Mouse (Mus musculus) spleen, postnatal 4 days (tissue): ENCODE data around the gene Pnmal2.
A peak's percentile ranks its signal among the peaks of the same experiment; 100 is the strongest.

ENCODE experiments used
- DNase-seq, 2 experiments: peaks; one replicate each; pipeline ENCODE4 v3.0.0; 2022; ENCODE audit warnings: low spot score in 2 of 2

Gene Pnmal2

DNA sequence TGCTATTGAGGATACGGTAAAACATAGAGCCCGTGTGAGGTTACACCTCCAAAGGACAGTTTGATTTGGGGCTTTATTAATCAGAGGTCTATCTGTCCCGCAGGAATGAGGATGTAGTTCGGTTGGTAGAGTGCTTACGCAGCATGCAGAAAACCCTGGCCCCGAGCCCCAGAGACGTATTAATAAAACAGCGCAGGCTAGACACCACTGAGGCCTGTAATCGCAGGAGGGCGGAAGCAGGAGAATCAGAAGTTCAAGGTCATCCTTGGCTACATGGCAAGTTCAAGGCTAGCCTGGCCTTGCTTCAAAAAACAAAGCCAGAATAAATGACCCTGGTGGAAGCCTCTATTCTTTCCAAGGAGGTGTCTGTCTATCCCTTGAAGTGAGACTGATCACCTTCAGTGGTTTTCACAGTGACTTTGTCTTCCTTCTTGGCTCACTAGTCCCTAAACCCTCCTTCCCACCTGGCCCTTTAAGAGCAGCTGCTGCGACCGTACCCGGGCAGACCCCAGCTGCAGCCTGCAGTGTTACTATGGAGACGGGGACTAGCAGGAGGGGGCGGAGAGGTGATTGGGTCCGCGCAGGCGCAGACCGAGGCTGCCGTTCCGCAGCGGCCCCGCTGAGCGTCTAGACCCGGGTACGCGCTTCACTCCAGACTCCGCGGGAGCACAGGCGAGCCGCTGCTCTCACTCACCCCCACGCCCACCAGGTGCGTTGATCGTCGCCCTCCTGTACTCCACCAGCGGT lies at the start of gene Pnmal2:
Gene Pnmal2, plus strand, starts transcription at position 622 of the 747 bp plus-strand sequence.
- peak; percentile 62 to 82 for DNase-seq

- DNase-seq, result peak; percentile 69 to 87
Measured at GRCm38 (mm10) chr7:16895000-16895399, 49.5 kb upstream of the Pnmal2 start.

DNA sequence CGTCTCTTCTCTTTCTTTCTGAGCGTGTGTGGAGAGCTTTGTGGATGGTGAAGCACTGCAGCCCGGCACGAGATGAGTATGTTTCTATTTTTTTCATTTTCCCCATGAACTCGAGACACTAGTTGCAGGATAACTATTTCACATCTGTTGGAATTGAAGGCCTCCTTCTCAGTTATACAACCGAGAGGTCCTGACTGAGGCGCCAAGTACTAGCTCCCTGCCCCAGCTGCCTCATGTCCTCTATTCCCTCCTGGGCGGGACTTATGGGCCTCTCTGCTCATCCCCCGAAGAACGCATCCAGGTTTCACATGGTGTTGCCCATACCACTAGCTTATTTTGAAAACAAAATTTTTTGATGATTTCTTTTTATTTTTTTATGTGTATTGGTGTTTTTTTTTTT lies 49.0 kb upstream of the Pnmal2 start:
- DNase-seq, result no peak

- no peak for DNase-seq
Measured at GRCm38 (mm10) chr7:16900526-16900925, 44.0 kb upstream of the Pnmal2 start.

GRCm38 (mm10) chr7:16903439-16903955 lies 41.0 kb upstream of the Pnmal2 start:
- no peak for DNase-seq

- DNase-seq, result no peak
Measured at GRCm38 (mm10) chr7:16904120-16904675, 40.3 kb upstream of the Pnmal2 start.

GRCm38 (mm10) chr7:16905491-16906021 lies 38.9 kb upstream of the Pnmal2 start:
- no peak for DNase-seq

DNA sequence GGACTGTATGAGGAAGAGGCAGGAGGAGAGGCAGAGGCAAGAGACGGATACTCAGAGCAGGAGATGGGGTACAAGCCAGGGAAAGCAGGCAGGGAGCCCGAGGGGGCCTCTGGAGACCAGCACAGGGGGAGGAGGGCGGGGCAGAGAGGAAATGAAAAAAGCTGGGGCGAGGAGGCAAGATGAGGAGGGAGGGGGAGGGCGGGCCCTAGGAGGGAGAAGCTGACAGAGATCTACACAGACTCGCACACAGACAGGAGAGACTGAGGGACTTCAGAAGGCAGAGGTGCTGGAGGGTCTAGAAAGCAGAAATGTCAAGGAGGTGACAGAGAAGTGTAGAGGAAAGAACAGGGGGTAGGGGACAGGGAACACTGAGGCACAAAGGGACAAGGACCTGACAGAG lies 38.2 kb upstream of the Pnmal2 start, which contains the start of gene Ptgir:
Gene Ptgir, plus strand, starts transcription at position 210 of the 400 bp plus-strand sequence.
- no peak for DNase-seq

DNA sequence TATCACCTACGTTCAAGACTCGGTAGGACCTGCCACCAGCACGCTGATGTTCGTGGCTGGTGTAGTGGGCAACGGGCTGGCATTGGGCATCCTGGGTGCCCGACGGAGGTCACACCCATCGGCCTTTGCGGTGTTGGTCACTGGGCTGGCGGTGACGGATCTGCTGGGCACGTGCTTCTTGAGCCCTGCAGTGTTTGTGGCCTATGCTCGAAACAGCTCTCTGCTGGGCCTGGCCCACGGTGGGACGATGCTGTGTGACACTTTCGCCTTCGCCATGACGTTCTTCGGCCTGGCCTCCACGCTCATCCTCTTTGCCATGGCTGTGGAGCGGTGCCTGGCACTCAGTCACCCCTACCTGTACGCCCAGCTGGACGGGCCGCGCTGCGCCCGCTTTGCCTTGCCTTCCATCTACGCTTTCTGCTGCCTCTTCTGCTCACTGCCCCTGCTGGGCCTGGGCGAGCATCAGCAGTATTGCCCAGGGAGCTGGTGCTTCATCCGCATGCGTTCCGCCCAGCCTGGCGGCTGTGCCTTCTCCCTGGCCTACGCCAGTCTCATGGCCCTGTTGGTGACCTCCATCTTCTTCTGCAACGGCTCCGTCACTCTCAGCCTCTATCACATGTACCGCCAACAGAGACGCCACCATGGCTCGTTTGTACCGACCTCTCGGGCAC lies 37.5 kb upstream of the Pnmal2 start:
- no peak for DNase-seq

DNA sequence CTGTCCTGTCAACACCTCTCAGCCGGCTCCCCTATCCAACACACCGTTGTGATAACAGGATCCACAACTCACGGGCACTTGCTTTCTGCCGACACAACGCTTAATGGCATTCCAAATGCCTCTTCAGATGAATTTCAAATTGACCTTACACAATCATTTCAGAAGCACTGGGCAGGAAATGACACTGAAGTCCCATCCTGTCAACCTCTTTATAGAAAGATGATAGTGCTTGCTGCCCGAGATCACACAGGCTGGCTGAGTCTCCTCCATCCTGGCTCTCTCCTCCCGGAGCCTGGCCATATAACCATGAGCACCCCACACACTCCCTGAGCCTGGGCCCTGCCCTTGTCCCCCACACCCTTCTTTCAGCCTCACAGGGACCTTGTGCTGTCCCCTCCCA lies 36.6 kb upstream of the Pnmal2 start:
- no peak for DNase-seq

- DNase-seq, result no peak
Measured at GRCm38 (mm10) chr7:16908367-16908766, 36.1 kb upstream of the Pnmal2 start.

GRCm38 (mm10) chr7:16908859-16909258 lies 35.6 kb upstream of the Pnmal2 start:
- no peak for DNase-seq

DNA sequence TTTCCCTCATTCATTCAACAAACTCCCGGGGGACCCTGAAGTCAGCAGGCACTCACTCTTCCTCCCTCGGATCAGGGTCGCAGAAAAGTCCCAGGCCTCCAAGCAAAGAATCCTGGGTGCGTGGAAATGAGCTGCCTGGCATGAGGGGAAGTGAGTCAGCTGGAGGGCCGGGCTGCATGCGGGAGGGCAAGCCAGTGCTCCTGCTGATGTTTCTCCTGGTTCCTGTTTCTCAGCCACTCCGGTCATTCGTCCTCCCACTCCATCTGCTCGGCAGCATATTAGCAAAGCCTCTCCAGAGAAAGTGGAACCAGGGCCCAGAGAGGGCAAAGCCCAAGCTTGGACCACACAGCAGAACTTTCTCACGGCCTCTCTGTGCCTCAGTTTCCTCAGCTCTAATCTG lies 34.6 kb upstream of the Pnmal2 start:
- DNase-seq, result peak in 1 of 2 experiments; percentile 66

DNA sequence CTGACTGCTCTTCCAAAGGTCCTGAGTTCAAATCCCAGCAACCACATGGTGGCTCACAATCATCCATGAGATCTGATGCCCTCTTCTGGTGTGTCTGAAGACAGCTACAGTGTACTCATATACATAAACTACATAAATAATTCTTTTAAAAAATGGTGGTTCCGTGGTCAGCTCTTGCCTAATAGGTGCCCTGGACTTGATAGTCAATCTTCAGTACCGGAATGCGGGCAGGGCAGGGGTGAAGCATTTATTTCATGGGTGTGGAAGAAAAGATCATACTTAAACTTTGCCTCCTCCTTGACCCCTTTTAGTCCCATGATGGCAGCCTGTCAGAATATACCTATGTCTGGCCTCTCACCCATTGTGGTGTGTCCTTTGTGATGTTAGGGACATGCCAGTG lies 32.6 kb upstream of the Pnmal2 start:
- no peak for DNase-seq

DNA sequence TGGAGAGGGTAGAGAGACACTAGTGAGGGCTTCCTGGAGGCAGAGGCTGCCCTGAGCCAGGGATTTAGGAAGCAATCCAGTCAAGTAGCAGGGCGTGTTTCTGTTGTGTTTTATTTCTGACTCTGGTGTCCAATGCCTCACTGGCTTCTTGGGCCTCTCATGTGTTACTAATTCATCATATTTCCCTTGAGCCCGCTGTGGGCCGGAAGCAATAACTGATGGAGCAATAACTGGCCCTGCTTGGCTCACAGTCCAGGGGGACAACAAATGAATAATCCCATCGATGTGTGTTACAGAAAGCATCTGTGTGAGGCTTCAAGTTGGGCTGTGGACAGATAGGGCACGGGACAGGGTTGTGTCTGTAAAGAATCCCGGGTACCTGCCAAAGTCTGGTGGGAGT lies 32.1 kb upstream of the Pnmal2 start:
- no peak for DNase-seq

GRCm38 (mm10) chr7:16913806-16914452 lies 30.6 kb upstream of the Pnmal2 start:
- DNase-seq, result peak; percentile 69 to 87

DNA sequence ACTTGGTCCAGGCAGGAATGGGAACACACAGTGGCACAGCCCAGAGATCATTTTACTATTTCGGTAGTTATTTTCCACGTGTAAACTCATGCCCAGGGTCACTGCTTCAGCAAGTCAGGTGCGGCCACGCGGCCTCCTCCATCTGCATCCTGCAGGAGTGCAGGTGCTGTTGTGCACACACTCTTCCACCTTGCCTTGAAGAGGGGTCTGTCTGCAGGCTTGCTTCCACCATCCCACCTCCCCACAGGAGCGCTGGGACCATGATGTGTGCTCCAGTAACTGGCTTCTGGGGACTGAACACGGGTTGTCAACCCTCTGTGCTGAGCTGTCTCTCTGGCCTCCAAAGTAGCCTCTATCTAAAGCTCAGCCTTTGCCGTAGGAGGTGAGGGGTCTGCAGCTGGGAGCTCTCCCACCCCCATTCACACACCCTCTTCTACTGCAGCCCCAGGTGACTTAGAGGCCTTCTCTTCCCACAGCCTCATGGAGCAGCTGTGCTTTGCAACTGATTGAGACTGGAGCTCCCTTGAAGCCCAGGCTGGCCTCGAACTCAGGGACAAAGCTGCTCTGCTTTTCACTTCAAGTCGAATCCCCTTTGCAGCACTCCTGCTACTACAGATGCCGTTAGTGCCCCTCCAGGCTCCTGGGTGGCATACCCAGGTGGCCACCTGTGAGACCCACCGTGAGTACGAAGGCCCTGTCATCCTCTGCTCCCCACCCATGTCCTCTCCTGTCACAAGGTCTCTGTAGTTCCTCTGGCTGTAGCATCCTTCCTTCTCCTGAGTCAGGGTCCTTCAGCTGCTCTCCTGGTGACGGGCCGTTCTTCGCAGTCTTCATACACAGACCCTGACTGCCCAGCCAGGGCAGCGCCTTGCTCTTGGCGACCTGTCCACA lies 29.8 kb upstream of the Pnmal2 start:
- DNase-seq, result no peak

GRCm38 (mm10) chr7:16915461-16916340 lies 28.8 kb upstream of the Pnmal2 start:
- no peak for DNase-seq

DNA sequence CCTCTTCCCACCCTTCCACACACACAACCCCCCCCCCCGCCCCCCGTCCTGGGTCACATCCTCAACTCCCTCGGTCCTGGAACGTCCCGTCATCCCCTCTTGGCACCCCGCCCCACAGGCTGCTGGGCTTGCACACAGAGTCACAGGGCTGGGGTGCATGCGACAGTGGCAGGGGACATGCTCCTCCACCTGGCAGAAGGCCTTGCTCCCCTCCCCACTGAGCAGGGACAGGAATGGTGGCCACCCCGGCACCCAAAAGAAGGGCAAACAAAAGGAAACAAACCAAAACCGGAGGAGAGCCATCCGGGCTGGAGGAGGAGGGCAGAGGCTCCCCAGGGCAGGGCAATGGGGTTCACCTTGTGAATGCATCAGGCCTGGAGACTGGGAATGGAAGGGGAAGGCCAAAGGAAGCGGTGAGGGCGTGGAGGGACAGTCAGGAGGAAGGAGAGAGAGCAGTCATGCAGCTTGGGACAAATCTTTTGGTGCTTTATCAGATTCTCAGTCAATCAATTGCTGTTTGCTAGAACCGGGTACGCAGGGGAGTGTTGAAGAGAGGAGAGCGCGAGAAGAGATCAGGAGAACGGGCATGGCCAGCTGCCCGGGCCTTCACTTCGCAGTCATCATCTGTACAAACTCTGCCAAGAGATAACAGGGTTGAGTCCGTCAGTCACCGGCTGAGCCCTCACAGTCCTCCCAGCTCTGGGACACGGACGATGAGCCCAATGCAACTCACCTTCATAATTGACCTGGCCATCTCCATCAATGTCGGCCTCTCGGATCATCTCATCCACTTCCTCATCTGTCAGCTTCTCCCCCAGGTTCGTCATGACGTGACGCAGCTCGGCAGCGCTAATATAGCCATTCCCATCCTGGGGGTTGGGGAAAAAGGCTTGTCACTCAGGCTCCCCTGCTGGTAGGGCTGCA lies 27.9 kb upstream of the Pnmal2 start:
- DNase-seq, result no peak
